Mouse (Mus musculus): Measurements from ENCODE around the gene Adra2c.

Gene Adra2c

GRCm38 (mm10) chr5:35311738-35312250, 33.7 kb downstream of the Adra2c start:
- no peak for DNase-seq

- DNase-seq, result no peak
Observed at GRCm38 (mm10) chr5:35313231-35313821, 35.2 kb downstream of the Adra2c start.

GRCm38 (mm10) chr5:35313826-35314586, 35.9 kb downstream of the Adra2c start:
- no peak for DNase-seq

- DNase-seq, result no peak
Observed at GRCm38 (mm10) chr5:35314629-35315028, 36.5 kb downstream of the Adra2c start.

- DNase-seq, result no peak
Observed at GRCm38 (mm10) chr5:35315204-35315603, 37.1 kb downstream of the Adra2c start.

GRCm38 (mm10) chr5:35320650-35321049, 42.5 kb downstream of the Adra2c start:
- no peak for DNase-seq

- DNase-seq, result no peak
Observed at GRCm38 (mm10) chr5:35330822-35331221, 52.7 kb downstream of the Adra2c start.
